Mouse (Mus musculus): ENCODE measurements around the gene Cstf1. TPM values are rescaled to one million over a fixed set of nuclear protein-coding genes. Genes with fewer than 3 reads are reported as not detected.
A peak's percentile ranks its signal among the peaks of the same experiment; 100 is the strongest.

Gene Cstf1
- polyA plus RNA-seq, 1 experiment from 2014 or later, result 29.8 TPM

- H3K36me3 ChIP-seq (replicated peaks; ENCODE audit: control insufficient read depth, insufficient read depth), result no peaks in the 10 kb centered on the region; the same call in 1 of the 2 replicates
- ATAC-seq (ENCODE audit: low FRiP score) (no peak), DNase-seq (ENCODE audit: low spot score) (no peak)
- no peaks in the 10 kb centered on the region for H3K9me3 ChIP-seq (ENCODE audit: control insufficient read depth, low read length)
- no peak overlapping the region for H3K9ac ChIP-seq
- no peak overlapping the region for H3K27ac ChIP-seq
- no peak overlapping the region for H3K4me3 ChIP-seq (replicated peaks; ENCODE audit: low read length)
- H3K4me2 ChIP-seq (replicated peaks), result no peak overlapping the region
- H3K27me3 ChIP-seq (ENCODE audit: control insufficient read depth, insufficient read depth, low read length), result no peaks in the 10 kb centered on the region
- WGBS, result 85% methylated on average over 5 of the region's 5 CpGs
- 0 out of 2 replicates have a peak, but pooled peaks cover 6% of the 10 kb centered on the region for H3K4me1 ChIP-seq (replicated peaks; ENCODE audit: control insufficient read depth, insufficient read depth, low read length)
These were observed 14.6 kb upstream of the Cstf1 start for GRCm38 (mm10) chr2:172355833-172356232.

GRCm38 (mm10) chr2:172363176-172363575 is 7.3 kb upstream of the Cstf1 start:
- Histone ChIP-seq H3K27ac (no peak overlapping the region), H3K36me3 (replicated peaks; ENCODE audit: control insufficient read depth, insufficient read depth) (peaks cover 10% of the 10 kb centered on the region), H3K4me2 (replicated peaks) (no peak overlapping the region), H3K9ac (no peak overlapping the region), H3K4me1 (replicated peaks; ENCODE audit: control insufficient read depth, insufficient read depth, low read length) (no peaks in the 10 kb centered on the region), H3K4me3 (replicated peaks; ENCODE audit: low read length) (no peak overlapping the region), H3K27me3 (ENCODE audit: control insufficient read depth, insufficient read depth, low read length) (no peaks in the 10 kb centered on the region), H3K9me3 (ENCODE audit: control insufficient read depth, low read length) (no peaks in the 10 kb centered on the region)
- DNase-seq (ENCODE audit: low spot score), result no peak
- no peak for ATAC-seq (ENCODE audit: low FRiP score)
- WGBS, result 91% methylated on average over 7 of the region's 7 CpGs

- H3K27ac ChIP-seq, result peak overlapping the region; percentile 88
- WGBS, result 0% methylated on average over 11 of the region's 11 CpGs
- ATAC-seq (ENCODE audit: low FRiP score), result no peak
These were observed 777 bp downstream of the Cstf1 start for GRCm38 (mm10) chr2:172371258-172371657.

GRCm38 (mm10) chr2:172376551-172376950 is 6.1 kb downstream of the Cstf1 start:
- no peak overlapping the region for H3K9ac ChIP-seq
- no peak for DNase-seq (ENCODE audit: low spot score)
- H3K9me3 ChIP-seq (ENCODE audit: control insufficient read depth, low read length), result no peaks in the 10 kb centered on the region
- H3K4me2 ChIP-seq (replicated peaks), result no peak overlapping the region
- peaks cover 86% of the 10 kb centered on the region for H3K36me3 ChIP-seq (replicated peaks; ENCODE audit: control insufficient read depth, insufficient read depth)
- no peaks in the 10 kb centered on the region for H3K27me3 ChIP-seq (ENCODE audit: control insufficient read depth, insufficient read depth, low read length)
- H3K4me1 ChIP-seq (replicated peaks; ENCODE audit: control insufficient read depth, insufficient read depth, low read length), result peaks cover 6% of the 10 kb centered on the region
- ATAC-seq (ENCODE audit: low FRiP score), result no peak
- WGBS, result 93% methylated on average over 4 of the region's 4 CpGs
- H3K4me3 ChIP-seq (replicated peaks; ENCODE audit: low read length), result no peak overlapping the region
- H3K27ac ChIP-seq, result no peak overlapping the region

More at GRCm38 (mm10) chr2:172371258-172371657, 777 bp downstream of the Cstf1 start:
- Histone ChIP-seq H3K4me2 (replicated peaks) (peak overlapping the region; percentile 79), H3K9me3 (ENCODE audit: control insufficient read depth, low read length) (no peaks in the 10 kb centered on the region), H3K27me3 (ENCODE audit: control insufficient read depth, insufficient read depth, low read length) (no peaks in the 10 kb centered on the region), H3K4me3 (replicated peaks; ENCODE audit: low read length) (peak overlapping the region; percentile 97), H3K4me1 (replicated peaks; ENCODE audit: control insufficient read depth, insufficient read depth, low read length) (peaks cover 9% of the 10 kb centered on the region), H3K9ac (peak overlapping the region; percentile 93), H3K36me3 (replicated peaks; ENCODE audit: control insufficient read depth, insufficient read depth) (peaks cover 34% of the 10 kb centered on the region)
- no peak for DNase-seq (ENCODE audit: low spot score)

DNA sequence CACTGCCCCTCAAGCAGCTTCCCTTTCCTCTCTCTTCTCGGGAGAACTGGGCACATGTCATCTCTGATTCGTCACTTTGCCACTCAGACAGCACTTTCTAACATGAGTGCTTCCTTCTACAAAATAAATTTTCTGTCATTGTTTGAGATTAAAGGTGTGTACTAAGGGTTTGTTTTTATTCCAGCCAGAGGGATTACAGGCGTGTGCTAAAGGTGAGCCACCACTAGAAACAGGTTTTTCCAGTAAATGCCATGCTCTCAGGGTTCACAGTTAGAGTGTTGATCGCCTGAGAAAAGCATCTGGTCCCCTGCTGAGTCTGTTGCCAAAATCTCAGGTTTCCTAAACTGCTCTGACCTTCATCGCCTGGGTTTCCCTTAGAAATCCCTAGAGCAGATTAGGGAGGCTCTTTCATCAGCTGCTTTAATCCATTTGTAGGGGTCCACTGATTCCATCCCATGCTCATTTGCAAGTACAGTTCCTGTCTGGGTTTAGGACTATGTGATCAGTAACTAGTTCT is 6.6 kb downstream of the Cstf1 start:
- Histone ChIP-seq H3K4me2 (replicated peaks) (no peak overlapping the region), H3K27me3 (ENCODE audit: control insufficient read depth, insufficient read depth, low read length) (no peaks in the 10 kb centered on the region), H3K4me3 (replicated peaks; ENCODE audit: low read length) (no peak overlapping the region), H3K9ac (no peak overlapping the region), H3K36me3 (replicated peaks; ENCODE audit: control insufficient read depth, insufficient read depth) (peaks cover 91% of the 10 kb centered on the region), H3K27ac (no peak overlapping the region), H3K4me1 (replicated peaks; ENCODE audit: control insufficient read depth, insufficient read depth, low read length) (peaks cover 1% of the 10 kb centered on the region; the same call in 1 of the 2 replicates), H3K9me3 (ENCODE audit: control insufficient read depth, low read length) (no peaks in the 10 kb centered on the region)
- 81% methylated on average over 5 of the region's 5 CpGs for WGBS
- ATAC-seq (ENCODE audit: low FRiP score), result no peak
- no peak for DNase-seq (ENCODE audit: low spot score)

- no peak overlapping the region for H3K4me3 ChIP-seq (replicated peaks; ENCODE audit: low read length)
- no peaks in the 10 kb centered on the region for H3K4me1 ChIP-seq (replicated peaks; ENCODE audit: control insufficient read depth, insufficient read depth, low read length)
- ATAC-seq (ENCODE audit: low FRiP score), result no peak
- H3K9ac ChIP-seq, result no peak overlapping the region
- no peak overlapping the region for H3K4me2 ChIP-seq (replicated peaks)
- H3K27ac ChIP-seq, result no peak overlapping the region
- H3K9me3 ChIP-seq (ENCODE audit: control insufficient read depth, low read length), result no peaks in the 10 kb centered on the region
- H3K36me3 ChIP-seq (replicated peaks; ENCODE audit: control insufficient read depth, insufficient read depth), result peaks cover 92% of the 10 kb centered on the region
- WGBS, result 79% methylated on average over 7 of the region's 7 CpGs
- H3K27me3 ChIP-seq (ENCODE audit: control insufficient read depth, insufficient read depth, low read length), result no peaks in the 10 kb centered on the region
- DNase-seq (ENCODE audit: low spot score), result no peak
These were observed 7.9 kb downstream of the Cstf1 start for GRCm38 (mm10) chr2:172378332-172378731.

DNA sequence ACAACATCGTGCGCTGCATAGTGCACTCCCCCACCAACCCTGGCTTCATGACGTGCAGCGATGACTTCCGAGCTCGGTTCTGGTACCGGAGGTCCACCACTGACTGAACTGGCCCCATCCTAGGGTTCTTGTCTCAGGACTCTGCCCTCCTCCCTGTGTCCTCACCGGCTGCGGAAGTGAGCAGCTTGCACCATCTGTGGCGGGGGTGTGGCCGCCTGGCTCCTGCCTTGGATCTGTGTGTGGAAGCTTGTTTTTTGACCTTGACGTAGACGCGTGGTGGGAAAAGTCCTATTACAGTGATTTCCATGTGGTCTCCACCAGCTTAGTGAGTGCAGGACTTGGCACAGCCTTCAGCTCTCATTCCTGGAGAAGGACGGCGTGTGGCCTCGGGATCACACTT is 10.0 kb downstream of the Cstf1 start:
- H3K27me3 ChIP-seq (ENCODE audit: control insufficient read depth, insufficient read depth, low read length), result no peaks in the 10 kb centered on the region
- H3K4me3 ChIP-seq (replicated peaks; ENCODE audit: low read length), result no peak overlapping the region
- ATAC-seq (ENCODE audit: low FRiP score), result no peak
- WGBS, result 93% methylated on average over 17 of the region's 17 CpGs
- H3K27ac ChIP-seq, result no peak overlapping the region
- H3K9me3 ChIP-seq (ENCODE audit: control insufficient read depth, low read length), result no peaks in the 10 kb centered on the region
- H3K36me3 ChIP-seq (replicated peaks; ENCODE audit: control insufficient read depth, insufficient read depth), result peaks cover 70% of the 10 kb centered on the region
- no peaks in the 10 kb centered on the region for H3K4me1 ChIP-seq (replicated peaks; ENCODE audit: control insufficient read depth, insufficient read depth, low read length)
- H3K9ac ChIP-seq, result no peak overlapping the region
- H3K4me2 ChIP-seq (replicated peaks), result no peak overlapping the region
- DNase-seq (ENCODE audit: low spot score), result no peak

DNA sequence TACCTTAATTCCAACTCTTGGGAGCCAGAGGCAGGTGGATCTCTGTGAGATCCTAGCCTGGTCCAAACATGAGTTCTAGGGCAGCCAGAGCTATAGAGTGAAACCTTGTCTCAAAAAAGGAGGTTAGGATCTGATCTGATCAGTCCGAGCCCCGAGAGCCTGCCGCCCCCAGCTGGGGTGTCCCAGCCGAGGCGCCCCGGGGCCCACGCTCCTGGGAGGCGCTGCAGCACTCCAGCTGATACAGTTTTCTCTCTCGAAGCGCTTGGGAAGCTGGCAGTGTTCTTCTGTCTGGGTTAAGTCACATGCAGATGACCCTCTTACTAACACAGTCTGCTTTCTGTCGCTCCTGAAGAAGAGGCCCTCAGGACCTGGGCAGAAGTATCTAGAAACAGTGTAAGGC is 10.9 kb downstream of the Cstf1 start:
- WGBS, result 93% methylated on average over 11 of the region's 11 CpGs

GRCm38 (mm10) chr2:172381898-172382297 is 11.4 kb downstream of the Cstf1 start:
- ATAC-seq (ENCODE audit: low FRiP score) (no peak), DNase-seq (ENCODE audit: low spot score) (no peak)

More for the DNA sequence above, 10.9 kb downstream of the Cstf1 start:
- Histone ChIP-seq H3K9me3 (ENCODE audit: control insufficient read depth, low read length) (no peaks in the 10 kb centered on the region), H3K27ac (no peak overlapping the region), H3K4me1 (replicated peaks; ENCODE audit: control insufficient read depth, insufficient read depth, low read length) (no peaks in the 10 kb centered on the region), H3K27me3 (ENCODE audit: control insufficient read depth, insufficient read depth, low read length) (no peaks in the 10 kb centered on the region), H3K4me2 (replicated peaks) (no peak overlapping the region), H3K36me3 (replicated peaks; ENCODE audit: control insufficient read depth, insufficient read depth) (peaks cover 62% of the 10 kb centered on the region), H3K9ac (no peak overlapping the region), H3K4me3 (replicated peaks; ENCODE audit: low read length) (no peak overlapping the region)
- DNase-seq (ENCODE audit: low spot score) (no peak), ATAC-seq (ENCODE audit: low FRiP score) (no peak)

GRCm38 (mm10) chr2:172384715-172385114 is 14.2 kb downstream of the Cstf1 start:
- Histone ChIP-seq H3K36me3 (replicated peaks; ENCODE audit: control insufficient read depth, insufficient read depth) (peaks cover 30% of the 10 kb centered on the region), H3K4me1 (replicated peaks; ENCODE audit: control insufficient read depth, insufficient read depth, low read length) (no peaks in the 10 kb centered on the region), H3K27ac (no peak overlapping the region), H3K4me2 (replicated peaks) (no peak overlapping the region), H3K9me3 (ENCODE audit: control insufficient read depth, low read length) (no peaks in the 10 kb centered on the region), H3K4me3 (replicated peaks; ENCODE audit: low read length) (no peak overlapping the region), H3K9ac (no peak overlapping the region), H3K27me3 (ENCODE audit: control insufficient read depth, insufficient read depth, low read length) (no peaks in the 10 kb centered on the region)
- ATAC-seq (ENCODE audit: low FRiP score) (no peak), DNase-seq (ENCODE audit: low spot score) (no peak)
- 93% methylated on average over 3 of the region's 3 CpGs for WGBS

More at GRCm38 (mm10) chr2:172381898-172382297, 11.4 kb downstream of the Cstf1 start:
- no peak overlapping the region for H3K4me2 ChIP-seq (replicated peaks)
- H3K9me3 ChIP-seq (ENCODE audit: control insufficient read depth, low read length), result no peaks in the 10 kb centered on the region
- peaks cover 58% of the 10 kb centered on the region for H3K36me3 ChIP-seq (replicated peaks; ENCODE audit: control insufficient read depth, insufficient read depth)
- 87% methylated on average over 12 of the region's 12 CpGs for WGBS
- H3K27ac ChIP-seq, result no peak overlapping the region
- no peak overlapping the region for H3K4me3 ChIP-seq (replicated peaks; ENCODE audit: low read length)
- no peak overlapping the region for H3K9ac ChIP-seq
- no peaks in the 10 kb centered on the region for H3K27me3 ChIP-seq (ENCODE audit: control insufficient read depth, insufficient read depth, low read length)
- H3K4me1 ChIP-seq (replicated peaks; ENCODE audit: control insufficient read depth, insufficient read depth, low read length), result no peaks in the 10 kb centered on the region
